Mouse (Mus musculus) liver, embryonic 14.5 days (tissue): ENCODE data around the gene Cda.

Source experiments
- CTCF ChIP-seq: IDR thresholded peaks from 2 replicates; pipeline ENCODE4 v1.5.1; 2016; ENCODE audit warnings: antibody characterized with exemption, low read depth, control low read depth
- EP300 ChIP-seq: IDR thresholded peaks from 2 replicates; pipeline ENCODE4 v1.6.1; 2016; ENCODE audit warnings: antibody characterized with exemption, low read depth

GRCm38 (mm10) chr4:138316369-138316768 lies 51.4 kb downstream of the Cda start:
- TF ChIP-seq CTCF = peak; percentile 46; the same call in 1 of the 2 replicates
- TF ChIP-seq EP300 = no peak
